Mouse (Mus musculus) lung, embryonic 14.5 days (tissue): ENCODE data around the gene Lrrc75a. TPM values are rescaled to one million over a fixed set of nuclear protein-coding genes. Genes with fewer than 3 reads are reported as not detected.

Experiments used
- ATAC-seq: fragments of 200-750 bp; cut with Nextera tagmentation; 2 replicates; pipeline ENCODE4 v1.8.0; 2017; ENCODE audit warnings: mild to moderate bottlenecking, moderate TSS enrichment, moderate library complexity; ENCODE audit not compliant: insufficient read depth
- DNase-seq: peaks from one replicate; pipeline ENCODE4 v3.0.0-alpha.2; 2015
- H3K27ac ChIP-seq: fragments of 300-500 bp; sonication (generic); 2 replicates; pipeline ENCODE4 v1.5.1; 2014; ENCODE audit warnings: low read depth, mild to moderate bottlenecking, moderate library complexity
- H3K27me3 ChIP-seq: fragments of 300-500 bp; sonication (generic); 2 replicates; pipeline ENCODE4 v1.6.1; 2014; ENCODE audit warnings: low read length, control low read depth; ENCODE audit not compliant: insufficient read depth
- H3K36me3 ChIP-seq: fragments of 300-500 bp; sonication (generic); 2 replicates; pipeline ENCODE4 v1.6.1; 2014; ENCODE audit warnings: control low read depth; ENCODE audit not compliant: insufficient read depth
- H3K4me1 ChIP-seq: fragments of 300-500 bp; sonication (generic); 2 replicates; pipeline ENCODE4 v1.6.1; 2014; ENCODE audit warnings: antibody characterized with exemption, control low read depth; ENCODE audit not compliant: insufficient read depth
- H3K4me2 ChIP-seq: fragments of 300-500 bp; sonication (generic); 2 replicates; pipeline ENCODE4 v1.6.1; 2014; ENCODE audit warnings: mild to moderate bottlenecking
- H3K4me3 ChIP-seq: fragments of 300-500 bp; sonication (generic); 2 replicates; pipeline ENCODE4 v1.5.1; 2014; ENCODE audit warnings: low read depth, low read length
- H3K9ac ChIP-seq: fragments of 300-500 bp; sonication (generic); 2 replicates; pipeline ENCODE4 v1.6.1; 2014
- H3K9me3 ChIP-seq: fragments of 300-500 bp; sonication (generic); 2 replicates; pipeline ENCODE4 v1.6.1; 2016; ENCODE audit warnings: low read depth, low read length, control low read depth
- CTCF ChIP-seq: IDR thresholded peaks from 2 replicates; pipeline ENCODE4 v1.5.1; 2016; ENCODE audit warnings: antibody characterized with exemption, low read depth
- WGBS: fragments of 180-500 bp; shearing (Covaris S2); extraction: QIAGEN DNeasy Blood & Tissue Kit; methylation state at CpG from one replicate; pipeline ENCODE4 v1.1.7; 2014; 5-methylcytosine and 5-hydroxymethylcytosine counted together
- polyA plus RNA-seq: library from polyadenylated mRNA; unstranded; fragments of >200 nt; fragmentation: Nextera tagmentation; extraction: Ambion mirVana; gene quantifications from 2 replicates; pipeline ENCODE4 v1.2.1, GENCODE M21; 2014

The Lrrc75a gene
- polyA plus RNA-seq, 1 experiment from 2014 or later, result 16.4 TPM

- Histone ChIP-seq H3K4me3 (no peak overlapping the region), H3K36me3 (no peaks in the 10 kb centered on the region), H3K9me3 (no peaks in the 10 kb centered on the region), H3K9ac (no peak overlapping the region), H3K4me2 (no peak overlapping the region), H3K27me3 (no peaks in the 10 kb centered on the region), H3K27ac (no peak overlapping the region), H3K4me1 (no peaks in the 10 kb centered on the region)
- DNase-seq (no peak), ATAC-seq (0 out of 2 replicates have a peak, but pooled peaks have one; percentile 4)
- no peak for TF ChIP-seq CTCF
- WGBS, result 91% methylated on average over 4 of the region's 4 CpGs
These were observed 27.9 kb upstream of the Lrrc75a start for GRCm38 (mm10) chr11:62676290-62676596.

GRCm38 (mm10) chr11:62675480-62676289 is 27.4 kb upstream of the Lrrc75a start:
- H3K4me3 ChIP-seq, result peak overlapping the region; percentile 17
- DNase-seq (peak; percentile 93), ATAC-seq (peak; percentile 97)
- no peaks in the 10 kb centered on the region for H3K4me1 ChIP-seq
- H3K9ac ChIP-seq, result peak overlapping the region; percentile 32
- H3K27ac ChIP-seq, result no peak overlapping the region
- H3K4me2 ChIP-seq, result peak overlapping the region; percentile 53
- no peaks in the 10 kb centered on the region for H3K27me3 ChIP-seq
- 20% methylated on average over 17 of the region's 17 CpGs for WGBS
- TF ChIP-seq CTCF, result peak; percentile 88
- H3K9me3 ChIP-seq, result no peaks in the 10 kb centered on the region
- no peaks in the 10 kb centered on the region for H3K36me3 ChIP-seq

GRCm38 (mm10) chr11:62670006-62670405 is 21.7 kb upstream of the Lrrc75a start:
- Histone ChIP-seq H3K4me2 (no peak overlapping the region), H3K4me3 (no peak overlapping the region), H3K27ac (no peak overlapping the region), H3K27me3 (no peaks in the 10 kb centered on the region), H3K9ac (no peak overlapping the region), H3K36me3 (no peaks in the 10 kb centered on the region), H3K9me3 (no peaks in the 10 kb centered on the region), H3K4me1 (no peaks in the 10 kb centered on the region)
- ATAC-seq (no peak), DNase-seq (no peak)
- no peak for TF ChIP-seq CTCF
- WGBS, result 80% methylated on average over 6 of the region's 6 CpGs

GRCm38 (mm10) chr11:62669471-62669870 is 21.1 kb upstream of the Lrrc75a start:
- Histone ChIP-seq H3K4me3 (no peak overlapping the region), H3K4me1 (no peaks in the 10 kb centered on the region), H3K9ac (no peak overlapping the region), H3K36me3 (no peaks in the 10 kb centered on the region), H3K9me3 (no peaks in the 10 kb centered on the region), H3K27me3 (no peaks in the 10 kb centered on the region), H3K27ac (no peak overlapping the region), H3K4me2 (no peak overlapping the region)
- ATAC-seq, result no peak
- TF ChIP-seq CTCF, result no peak
- no peak for DNase-seq
- WGBS, result 59% methylated on average over 12 of the region's 12 CpGs

GRCm38 (mm10) chr11:62668986-62669385 is 20.7 kb upstream of the Lrrc75a start:
- H3K4me2 ChIP-seq, result no peak overlapping the region
- no peaks in the 10 kb centered on the region for H3K27me3 ChIP-seq
- H3K4me3 ChIP-seq, result no peak overlapping the region
- ATAC-seq, result no peak
- DNase-seq, result no peak
- WGBS, result 84% methylated on average over 5 of the region's 5 CpGs
- no peaks in the 10 kb centered on the region for H3K36me3 ChIP-seq
- no peak overlapping the region for H3K27ac ChIP-seq
- no peak overlapping the region for H3K9ac ChIP-seq
- H3K9me3 ChIP-seq, result no peaks in the 10 kb centered on the region
- no peak for TF ChIP-seq CTCF
- H3K4me1 ChIP-seq, result no peaks in the 10 kb centered on the region

- Histone ChIP-seq H3K36me3 (no peaks in the 10 kb centered on the region), H3K4me3 (no peak overlapping the region), H3K27me3 (no peaks in the 10 kb centered on the region), H3K27ac (no peak overlapping the region), H3K9me3 (no peaks in the 10 kb centered on the region), H3K4me1 (no peaks in the 10 kb centered on the region), H3K4me2 (no peak overlapping the region), H3K9ac (no peak overlapping the region)
- 81% methylated on average over 6 of the region's 6 CpGs for WGBS
- no peak for TF ChIP-seq CTCF
- DNase-seq (no peak), ATAC-seq (no peak)
These were observed 15.9 kb upstream of the Lrrc75a start for GRCm38 (mm10) chr11:62664250-62664649.

- no peak overlapping the region for H3K4me3 ChIP-seq
- TF ChIP-seq CTCF, result no peak
- H3K27ac ChIP-seq, result no peak overlapping the region
- H3K4me2 ChIP-seq, result no peak overlapping the region
- no peaks in the 10 kb centered on the region for H3K36me3 ChIP-seq
- DNase-seq (no peak), ATAC-seq (no peak)
- H3K9me3 ChIP-seq, result no peaks in the 10 kb centered on the region
- no peaks in the 10 kb centered on the region for H3K4me1 ChIP-seq
- 51% methylated on average over 4 of the region's 4 CpGs for WGBS
- H3K27me3 ChIP-seq, result no peaks in the 10 kb centered on the region
- H3K9ac ChIP-seq, result no peak overlapping the region
These were observed 12.6 kb upstream of the Lrrc75a start for GRCm38 (mm10) chr11:62660885-62661284.
